Mouse (Mus musculus) heart, adult 2 months (tissue): ENCODE measurements around the gene Cnot10.

Source experiments
- CTCF ChIP-seq: fragments of 200-600 bp; IDR thresholded peaks from 2 replicates; pipeline ENCODE4 v1.8.1; 2022; ENCODE audit warnings: antibody characterized with exemption, mild to moderate bottlenecking, moderate library complexity
- POLR2A ChIP-seq: fragments of 200-500 bp; IDR thresholded peaks from 2 replicates; pipeline ENCODE4 v1.6.1; 2011; ENCODE audit warnings: mild to moderate bottlenecking, low read depth, low read length, control low read depth; ENCODE audit not compliant: insufficient read depth

- TF ChIP-seq POLR2A (no peak), CTCF (no peak)
Observed at GRCm38 (mm10) chr9:114673626-114674025, 33.6 kb upstream of the Cnot10 start.
